Mouse (Mus musculus) intestine, embryonic 15.5 days (tissue): ENCODE measurements at regions not wholly inside any gene's neighbourhood (a gene's known extent, or its start where the extent isn't known, plus 50 kb on each side); places are given as distances from the start of the nearest gene placed in this dataset.

ENCODE experiments used
- ATAC-seq: fragments of 200-750 bp; cut with Nextera tagmentation; 2 replicates; pipeline ENCODE4 v1.8.0; 2017; ENCODE audit warnings: moderate TSS enrichment, moderate library complexity
- H3K27ac ChIP-seq: fragments of 300-500 bp; sonication (generic); 2 replicates; pipeline ENCODE4 v1.5.1; 2015; ENCODE audit warnings: mild to moderate bottlenecking, inconsistent platforms
- H3K27me3 ChIP-seq: fragments of 300-500 bp; sonication (generic); replicated peaks from 2 replicates; pipeline ENCODE4 v1.6.1; 2015; ENCODE audit warnings: inconsistent platforms
- H3K36me3 ChIP-seq: fragments of 300-500 bp; sonication (generic); 2 replicates; pipeline ENCODE4 v1.6.1; 2015; ENCODE audit warnings: inconsistent platforms
- H3K4me1 ChIP-seq: fragments of 300-500 bp; sonication (generic); replicated peaks from 2 replicates; pipeline ENCODE4 v1.6.1; 2015; ENCODE audit warnings: inconsistent platforms
- H3K4me2 ChIP-seq: fragments of 300-500 bp; sonication (generic); replicated peaks from 2 replicates; pipeline ENCODE4 v1.6.1; 2015; ENCODE audit warnings: mild to moderate bottlenecking, inconsistent platforms
- H3K4me3 ChIP-seq: fragments of 300-500 bp; sonication (generic); replicated peaks from 2 replicates; pipeline ENCODE4 v1.5.1; 2015; ENCODE audit warnings: inconsistent platforms
- H3K9ac ChIP-seq: fragments of 300-500 bp; sonication (generic); 2 replicates; pipeline ENCODE4 v1.6.1; 2015; ENCODE audit warnings: inconsistent platforms
- H3K9me3 ChIP-seq: fragments of 300-500 bp; sonication (generic); 2 replicates; pipeline ENCODE4 v1.6.1; 2016; ENCODE audit warnings: inconsistent platforms
- WGBS: fragments of 180-500 bp; shearing (Covaris S2); methylation state at CpG from one replicate; pipeline ENCODE4 v1.1.7; 2015; 5-methylcytosine and 5-hydroxymethylcytosine counted together

DNA sequence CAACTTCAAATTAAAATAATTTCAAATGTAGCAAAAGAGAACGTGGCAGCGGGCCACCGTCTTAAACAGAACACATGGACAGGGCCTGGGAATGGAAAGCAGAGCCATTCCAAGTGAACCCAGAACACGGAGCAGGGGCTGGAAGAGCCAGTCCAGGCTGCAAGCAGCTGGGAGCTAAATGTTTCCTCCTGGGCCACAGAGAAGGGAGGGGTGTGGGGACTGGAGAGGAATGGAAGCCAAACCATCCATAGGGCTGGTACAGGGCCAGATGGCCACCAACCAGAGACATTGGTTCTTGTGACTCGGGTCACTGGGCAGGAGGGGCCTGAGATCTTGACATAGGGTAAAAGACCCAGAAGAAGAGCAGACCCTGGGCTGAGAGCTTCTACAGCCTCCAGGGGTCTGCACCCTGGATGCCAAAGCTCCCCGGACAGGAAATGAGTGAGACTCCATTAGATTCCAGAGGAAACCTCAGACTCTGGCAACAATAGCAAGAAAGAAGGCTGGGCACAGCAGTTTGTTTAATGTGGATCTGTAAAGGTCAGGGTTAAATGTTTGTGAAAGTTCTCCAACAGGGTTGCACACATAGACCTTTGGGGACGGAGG, 333.1 kb upstream of the Nrp1 start:
- no peaks in the 10 kb centered on the region for H3K27me3 ChIP-seq
- 31% methylated on average over 7 of the region's 7 CpGs for WGBS
- peak overlapping the region; percentile 86 for H3K27ac ChIP-seq
- H3K36me3 ChIP-seq = no peaks in the 10 kb centered on the region
- H3K4me1 ChIP-seq = peaks cover 8% of the 10 kb centered on the region; the same call in 1 of the 2 replicates
- ATAC-seq = peak; percentile 93
- H3K4me3 ChIP-seq = no peak overlapping the region
- H3K9ac ChIP-seq = no peak overlapping the region
- H3K9me3 ChIP-seq = no peaks in the 10 kb centered on the region
- H3K4me2 ChIP-seq = no peak overlapping the region

- 72% methylated on average over 2 of the region's 2 CpGs for WGBS
- no peaks in the 10 kb centered on the region for H3K36me3 ChIP-seq
- H3K27ac ChIP-seq = no peak overlapping the region
- no peak overlapping the region for H3K4me2 ChIP-seq
- no peak overlapping the region for H3K9ac ChIP-seq
- H3K9me3 ChIP-seq = no peaks in the 10 kb centered on the region
- H3K4me3 ChIP-seq = no peak overlapping the region
- ATAC-seq = no peak
- no peaks in the 10 kb centered on the region for H3K27me3 ChIP-seq
- peaks cover 8% of the 10 kb centered on the region; the same call in 1 of the 2 replicates for H3K4me1 ChIP-seq
These were observed 331.4 kb upstream of the Nrp1 start for GRCm38 (mm10) chr8:128026981-128027380.

GRCm38 (mm10) chr8:128030335-128031280, 327.8 kb upstream of the Nrp1 start:
- 67% methylated on average over 24 of the region's 24 CpGs for WGBS
- Histone ChIP-seq H3K9ac (no peak overlapping the region), H3K4me2 (no peak overlapping the region), H3K9me3 (no peaks in the 10 kb centered on the region), H3K27me3 (no peaks in the 10 kb centered on the region), H3K4me3 (no peak overlapping the region), H3K4me1 (peaks cover 2% of the 10 kb centered on the region; the same call in 1 of the 2 replicates), H3K36me3 (no peaks in the 10 kb centered on the region), H3K27ac (no peak overlapping the region)
- no peak for ATAC-seq

DNA sequence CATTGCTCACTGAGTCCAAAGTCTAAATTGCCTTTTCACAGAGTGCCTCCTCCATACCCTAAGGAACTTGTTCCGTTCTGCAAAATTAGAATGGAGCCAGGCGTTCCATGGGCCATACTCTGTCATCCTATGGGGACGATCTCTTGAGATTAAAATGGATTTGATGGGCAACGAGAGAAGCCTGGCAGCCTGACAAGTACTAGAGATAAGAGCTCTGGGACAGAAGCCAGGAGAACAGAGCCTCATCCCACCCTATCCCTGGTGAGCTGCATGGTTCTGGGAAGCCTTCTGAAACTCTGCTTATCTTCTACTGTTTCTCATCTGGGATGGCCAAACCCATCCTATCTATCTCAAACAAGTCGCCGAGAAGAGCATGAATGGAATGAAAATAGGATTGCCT, 324.3 kb upstream of the Nrp1 start:
- H3K27me3 ChIP-seq = no peaks in the 10 kb centered on the region
- no peaks in the 10 kb centered on the region for H3K36me3 ChIP-seq
- no peaks in the 10 kb centered on the region for H3K9me3 ChIP-seq
- no peak overlapping the region for H3K4me2 ChIP-seq
- no peak for ATAC-seq
- no peak overlapping the region for H3K4me3 ChIP-seq
- H3K4me1 ChIP-seq = no peaks in the 10 kb centered on the region
- H3K9ac ChIP-seq = no peak overlapping the region
- WGBS = 54% methylated on average over 6 of the region's 6 CpGs
- H3K27ac ChIP-seq = no peak overlapping the region

DNA sequence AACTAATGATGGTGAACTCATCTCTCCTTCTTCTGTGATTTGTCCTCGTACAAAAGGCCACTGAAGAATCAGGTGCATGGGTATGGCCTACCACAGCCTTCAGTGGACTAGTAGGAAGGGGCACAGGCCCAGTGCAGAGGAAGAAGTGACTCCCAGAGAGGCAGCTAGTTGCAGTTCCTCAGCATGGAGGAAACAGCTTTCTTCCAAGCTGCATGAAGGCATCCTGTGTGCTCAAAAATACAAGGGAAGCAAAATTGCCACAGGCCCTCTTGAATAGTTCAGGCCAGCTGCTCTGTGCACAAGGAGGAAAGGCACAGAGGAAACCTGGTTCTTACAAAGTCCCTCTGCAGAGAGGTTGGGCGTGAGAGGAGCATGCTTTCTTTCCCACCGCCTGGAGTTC, 322.7 kb upstream of the Nrp1 start:
- ATAC-seq = no peak
- Histone ChIP-seq H3K9me3 (no peaks in the 10 kb centered on the region), H3K4me2 (no peak overlapping the region), H3K36me3 (no peaks in the 10 kb centered on the region), H3K4me3 (no peak overlapping the region), H3K9ac (no peak overlapping the region), H3K4me1 (no peaks in the 10 kb centered on the region), H3K27ac (no peak overlapping the region), H3K27me3 (no peaks in the 10 kb centered on the region)
- 69% methylated on average over 3 of the region's 3 CpGs for WGBS

DNA sequence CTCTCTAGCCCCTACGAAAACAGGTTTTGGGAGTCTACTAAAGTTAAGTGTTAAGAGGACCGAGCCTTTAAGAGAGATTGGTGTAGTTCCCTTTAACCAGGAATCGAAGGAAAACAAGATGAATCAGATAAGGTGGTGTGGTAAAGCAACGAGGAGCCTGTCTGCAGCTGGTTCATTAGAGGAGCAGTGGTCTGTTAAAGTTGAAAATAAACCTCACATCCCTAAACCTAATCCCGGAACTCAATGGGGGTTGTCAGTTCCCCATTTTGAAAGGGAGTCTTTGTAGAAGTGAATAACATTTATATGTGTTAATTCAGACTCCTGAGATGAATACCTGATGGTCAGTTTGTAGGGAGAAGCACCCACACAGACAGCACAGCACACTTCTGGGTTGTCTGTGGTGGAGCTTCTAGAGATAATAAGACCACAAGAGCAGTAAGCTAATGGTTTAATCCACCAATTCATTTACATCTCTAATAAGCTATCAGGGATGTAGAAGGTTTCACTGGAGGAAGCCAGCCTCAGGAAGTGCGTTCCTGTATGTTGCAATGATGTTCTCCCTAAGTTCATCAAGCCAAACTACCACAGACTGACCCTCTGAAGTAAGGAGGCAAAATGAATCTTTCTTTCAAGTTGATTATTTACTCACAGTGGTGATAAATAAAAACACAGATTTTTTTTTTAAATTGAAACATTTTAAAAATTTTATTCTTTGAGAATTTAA, 318.9 kb upstream of the Nrp1 start:
- no peak for ATAC-seq
- H3K27ac ChIP-seq = no peak overlapping the region
- H3K27me3 ChIP-seq = no peaks in the 10 kb centered on the region
- H3K4me1 ChIP-seq = no peaks in the 10 kb centered on the region
- WGBS = 70% methylated on average over 6 of the region's 6 CpGs
- H3K9me3 ChIP-seq = no peaks in the 10 kb centered on the region
- no peak overlapping the region for H3K4me3 ChIP-seq
- no peak overlapping the region for H3K9ac ChIP-seq
- no peaks in the 10 kb centered on the region for H3K36me3 ChIP-seq
- no peak overlapping the region for H3K4me2 ChIP-seq

- H3K4me1 ChIP-seq = no peaks in the 10 kb centered on the region
- H3K27ac ChIP-seq = no peak overlapping the region
- no peaks in the 10 kb centered on the region for H3K36me3 ChIP-seq
- no peak overlapping the region for H3K4me2 ChIP-seq
- no peaks in the 10 kb centered on the region for H3K9me3 ChIP-seq
- 63% methylated on average over 2 of the region's 2 CpGs for WGBS
- H3K9ac ChIP-seq = no peak overlapping the region
- H3K27me3 ChIP-seq = no peaks in the 10 kb centered on the region
- no peak for ATAC-seq
- no peak overlapping the region for H3K4me3 ChIP-seq
These were observed 315.5 kb upstream of the Nrp1 start for GRCm38 (mm10) chr8:128042877-128043276.

GRCm38 (mm10) chr8:128043392-128043791, 315.0 kb upstream of the Nrp1 start:
- H3K9me3 ChIP-seq = no peaks in the 10 kb centered on the region
- no peaks in the 10 kb centered on the region for H3K27me3 ChIP-seq
- no peak overlapping the region for H3K9ac ChIP-seq
- no peaks in the 10 kb centered on the region for H3K4me1 ChIP-seq
- no peak overlapping the region for H3K27ac ChIP-seq
- WGBS = 80% methylated on average over 4 of the region's 4 CpGs
- no peak overlapping the region for H3K4me2 ChIP-seq
- ATAC-seq = no peak
- no peaks in the 10 kb centered on the region for H3K36me3 ChIP-seq
- no peak overlapping the region for H3K4me3 ChIP-seq

DNA sequence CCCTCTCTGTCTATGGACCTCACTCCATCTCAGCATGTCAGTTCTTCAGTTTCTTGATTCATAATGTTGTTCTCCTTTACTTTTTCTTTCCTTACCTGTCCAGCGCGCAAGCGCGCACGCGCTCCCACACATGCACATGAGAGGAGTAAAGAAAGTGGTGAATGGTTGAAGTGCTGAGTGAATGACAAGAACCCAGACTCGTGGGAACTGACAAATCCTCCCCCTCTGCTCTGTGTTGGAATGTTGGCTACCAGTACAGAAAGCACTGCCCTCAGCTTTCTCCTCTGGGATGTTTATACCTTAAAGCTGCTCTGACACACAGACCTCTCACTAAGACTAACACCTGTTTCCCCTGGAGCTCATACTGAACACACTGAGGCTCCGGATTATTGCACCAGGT, 302.2 kb upstream of the Nrp1 start:
- ATAC-seq = no peak
- WGBS = 77% methylated on average over 8 of the region's 8 CpGs
- H3K27me3 ChIP-seq = no peaks in the 10 kb centered on the region
- no peak overlapping the region for H3K27ac ChIP-seq
- no peaks in the 10 kb centered on the region for H3K4me1 ChIP-seq
- no peak overlapping the region for H3K4me3 ChIP-seq
- H3K9me3 ChIP-seq = no peaks in the 10 kb centered on the region
- no peak overlapping the region for H3K9ac ChIP-seq
- H3K4me2 ChIP-seq = no peak overlapping the region
- H3K36me3 ChIP-seq = no peaks in the 10 kb centered on the region

- no peaks in the 10 kb centered on the region for H3K36me3 ChIP-seq
- ATAC-seq = no peak
- H3K27ac ChIP-seq = no peak overlapping the region
- H3K9ac ChIP-seq = no peak overlapping the region
- no peaks in the 10 kb centered on the region for H3K4me1 ChIP-seq
- 92% methylated on average over 6 of the region's 6 CpGs for WGBS
- H3K4me3 ChIP-seq = no peak overlapping the region
- no peak overlapping the region for H3K4me2 ChIP-seq
- H3K27me3 ChIP-seq = no peaks in the 10 kb centered on the region
- no peaks in the 10 kb centered on the region for H3K9me3 ChIP-seq
These were observed 300.6 kb upstream of the Nrp1 start for GRCm38 (mm10) chr8:128057845-128058244.

DNA sequence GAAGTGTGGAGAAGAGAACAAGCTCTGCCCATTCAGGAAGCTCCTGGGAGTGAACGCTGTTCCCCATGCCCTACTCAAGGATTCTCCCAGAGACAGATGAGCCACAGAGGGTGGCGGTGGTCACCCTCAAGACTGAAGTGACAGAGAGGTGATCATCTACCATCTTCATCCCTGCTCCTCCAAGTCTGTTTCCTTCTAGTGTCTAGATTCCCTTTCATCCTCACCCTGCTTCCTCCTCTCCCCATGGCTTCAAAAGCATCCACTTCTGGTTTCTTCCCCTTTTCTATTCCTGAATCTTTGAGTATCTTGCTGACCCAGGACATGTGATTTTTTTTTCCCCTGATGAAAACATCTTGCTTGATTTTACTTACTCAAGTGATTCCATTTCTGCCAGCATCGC, 298.6 kb upstream of the Nrp1 start:
- WGBS = 97% methylated on average over 3 of the region's 3 CpGs

GRCm38 (mm10) chr8:128064211-128064610, 294.2 kb upstream of the Nrp1 start:
- no peak overlapping the region for H3K4me3 ChIP-seq
- no peaks in the 10 kb centered on the region for H3K9me3 ChIP-seq
- 95% methylated on average over 1 of the region's 1 CpGs for WGBS
- H3K36me3 ChIP-seq = no peaks in the 10 kb centered on the region
- H3K27me3 ChIP-seq = no peaks in the 10 kb centered on the region
- ATAC-seq = no peak
- H3K9ac ChIP-seq = no peak overlapping the region
- H3K27ac ChIP-seq = no peak overlapping the region
- H3K4me2 ChIP-seq = no peak overlapping the region
- no peaks in the 10 kb centered on the region for H3K4me1 ChIP-seq

More for the DNA sequence above, 298.6 kb upstream of the Nrp1 start:
- Histone ChIP-seq H3K9ac (no peak overlapping the region), H3K4me1 (no peaks in the 10 kb centered on the region), H3K36me3 (no peaks in the 10 kb centered on the region), H3K27ac (no peak overlapping the region), H3K9me3 (no peaks in the 10 kb centered on the region), H3K27me3 (no peaks in the 10 kb centered on the region), H3K4me3 (no peak overlapping the region), H3K4me2 (no peak overlapping the region)
- no peak for ATAC-seq
